Mouse (Mus musculus): ENCODE data around the gene Bahd1.

Bahd1 gene

DNA sequence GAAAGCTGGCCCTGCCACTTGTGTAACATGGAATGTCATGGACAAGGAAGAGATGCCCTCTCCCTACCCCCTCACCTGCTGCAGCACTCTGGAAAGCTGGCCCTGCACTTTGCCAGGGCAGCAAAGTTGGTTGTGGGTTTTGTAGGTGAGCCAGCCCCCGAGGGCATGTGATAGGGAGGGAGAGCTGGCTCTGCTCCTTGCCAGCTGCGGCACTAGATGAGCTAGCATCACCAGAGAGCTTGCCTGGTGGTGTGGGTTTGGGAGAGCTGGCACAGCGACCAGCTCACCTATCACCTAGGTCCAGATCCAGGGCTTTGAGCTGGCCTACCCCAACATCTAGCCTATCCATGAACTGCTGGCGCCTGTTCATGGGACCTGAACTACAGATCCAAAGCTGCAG, 48.6 kb downstream of the Bahd1 start:
- DNase-seq: no peak

DNA sequence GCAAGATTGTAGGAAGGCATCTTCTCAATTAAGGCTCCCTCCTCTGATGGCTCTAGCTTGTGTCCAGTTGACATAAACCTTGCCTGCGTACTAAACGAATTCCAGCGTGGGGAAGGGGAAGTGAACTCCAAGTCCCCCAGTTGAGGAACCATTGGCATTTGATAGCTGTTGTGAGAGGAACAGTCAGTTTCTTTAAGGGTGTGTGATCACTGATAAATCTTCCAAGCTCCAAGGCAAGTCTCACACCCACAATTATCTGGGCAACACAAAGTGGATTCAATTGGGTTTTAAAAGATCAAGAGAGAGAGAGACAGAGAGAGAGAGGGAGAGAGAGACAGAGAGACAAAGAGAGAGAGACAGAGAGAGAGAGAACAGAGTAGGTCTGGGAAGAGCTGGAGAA, 49.5 kb downstream of the Bahd1 start:
- DNase-seq: no peak

DNA sequence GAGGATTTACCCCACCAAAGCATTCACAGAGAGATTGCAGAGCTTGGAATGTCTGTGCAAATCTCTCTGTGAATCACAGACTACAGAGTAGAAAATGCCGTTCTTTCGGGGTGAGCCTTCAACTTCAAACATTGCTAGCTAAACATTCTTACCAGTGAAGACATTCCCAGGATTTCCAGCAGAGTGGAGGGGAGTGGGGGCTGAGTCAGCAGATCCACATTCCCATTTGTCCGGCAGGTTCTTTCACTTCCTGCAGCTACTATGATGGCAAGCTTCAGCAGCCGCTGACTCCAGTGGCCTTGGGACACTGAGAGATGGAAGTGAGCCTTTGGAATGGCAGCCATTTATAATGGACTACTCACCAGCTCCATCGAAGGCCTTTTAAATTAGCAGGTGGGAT, 56.3 kb downstream of the Bahd1 start:
- no peak for DNase-seq

DNA sequence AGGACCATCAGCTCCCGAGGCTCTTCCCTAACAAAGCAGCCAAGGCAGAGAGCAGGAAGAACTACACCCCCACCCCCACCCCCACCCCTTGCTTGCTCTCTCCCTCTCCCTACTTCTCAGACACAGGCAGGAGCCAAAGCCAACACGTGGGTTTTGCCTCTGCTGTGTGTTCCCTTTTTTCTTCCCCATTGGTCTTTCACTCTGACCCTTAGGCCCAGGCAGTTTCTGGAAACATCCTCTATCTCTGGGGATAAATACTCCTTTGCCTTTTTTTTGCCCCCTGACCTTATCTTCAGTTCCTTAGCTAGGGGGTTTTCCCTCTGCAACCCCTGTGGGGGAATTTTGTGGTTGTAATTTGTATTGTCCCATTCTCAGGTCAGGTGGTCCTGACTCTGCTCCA, 59.5 kb downstream of the Bahd1 start:
- DNase-seq: no peak

DNA sequence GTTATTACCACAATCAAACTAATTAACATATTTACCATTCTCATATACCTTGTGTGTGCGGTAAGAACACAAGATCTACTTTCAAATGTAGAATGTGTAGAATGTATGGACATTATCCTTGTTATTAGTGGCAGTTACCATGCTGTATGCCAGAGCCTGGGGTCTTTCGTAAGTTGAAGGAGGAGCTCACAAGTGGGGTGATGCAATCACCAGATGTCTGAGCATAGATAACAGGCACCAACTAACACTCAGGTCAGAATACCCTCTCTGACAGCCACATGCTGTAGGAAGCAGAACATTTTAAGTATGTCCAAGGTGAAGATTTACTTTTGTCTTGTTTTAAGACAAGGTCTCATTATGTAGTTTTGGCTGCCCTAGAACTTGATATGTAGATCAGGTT, 60.2 kb downstream of the Bahd1 start:
- no peak for DNase-seq

DNA sequence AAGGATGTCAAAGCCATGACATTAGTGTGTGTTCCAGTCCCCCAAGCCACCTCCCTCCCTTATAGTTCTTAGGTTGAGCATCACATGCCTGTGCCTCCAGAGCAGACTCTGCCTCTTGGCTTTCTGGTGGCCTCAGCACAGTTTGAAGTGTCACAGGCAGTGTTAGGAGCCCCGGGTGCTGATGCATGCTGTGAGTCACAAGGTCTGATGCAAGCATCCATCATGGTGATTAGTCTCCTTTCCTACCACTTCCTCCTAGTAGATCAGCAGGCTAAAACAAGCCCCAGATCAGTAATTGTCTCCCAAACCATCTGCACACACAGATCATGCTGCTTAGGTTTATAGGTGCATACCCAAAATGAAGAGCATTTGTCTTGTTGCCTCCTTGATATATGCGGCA, 61.4 kb downstream of the Bahd1 start:
- no peak for DNase-seq

DNA sequence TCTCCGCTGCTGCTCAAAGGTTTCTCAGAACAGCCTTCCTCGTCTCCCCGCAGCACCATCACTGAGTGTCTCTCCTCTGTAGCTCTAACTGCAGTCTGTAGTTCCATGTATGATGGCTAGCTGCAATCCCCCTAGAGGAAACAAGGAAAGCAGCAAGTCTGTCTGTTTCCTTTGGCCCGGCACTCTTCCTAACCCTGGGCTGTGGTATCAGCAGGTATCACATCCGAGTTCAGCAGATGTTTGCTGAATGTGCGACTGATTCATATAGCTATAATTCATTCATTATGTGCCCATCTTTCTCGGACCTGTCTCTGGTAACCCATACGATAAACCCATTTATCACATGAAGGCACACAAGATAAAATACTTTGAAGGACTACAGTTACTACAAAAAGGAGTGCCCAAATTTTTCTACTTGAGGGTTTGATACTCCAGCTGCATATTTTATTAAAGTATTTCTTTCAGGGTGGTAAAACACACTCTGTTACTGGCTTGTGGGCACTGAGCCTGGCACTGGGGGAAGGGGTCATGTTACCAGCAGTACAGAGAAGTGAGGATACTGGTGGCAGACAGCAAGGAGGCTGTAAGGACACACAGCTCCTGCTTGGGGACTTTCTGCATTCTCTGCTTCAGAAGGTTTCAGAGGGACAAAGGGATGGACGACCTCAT, 63.0 kb downstream of the Bahd1 start:
- DNase-seq: no peak

DNA sequence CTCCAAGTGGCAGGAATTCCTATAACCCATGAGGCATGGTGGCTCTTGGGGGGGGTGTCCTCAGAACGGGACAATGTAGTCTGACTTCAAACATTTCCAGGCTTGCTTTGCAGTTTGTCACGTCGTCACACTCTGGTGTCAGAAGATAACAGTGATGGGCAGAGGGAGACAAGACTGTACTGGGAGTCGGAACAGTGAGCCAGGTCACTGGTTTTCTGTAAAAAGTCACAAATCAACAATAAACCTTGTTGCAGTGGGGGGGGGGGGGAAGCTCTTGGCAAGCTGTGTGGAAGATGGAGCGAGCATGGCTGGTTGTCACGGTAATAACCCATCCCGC, 63.5 kb downstream of the Bahd1 start:
- DNase-seq: no peak

DNA sequence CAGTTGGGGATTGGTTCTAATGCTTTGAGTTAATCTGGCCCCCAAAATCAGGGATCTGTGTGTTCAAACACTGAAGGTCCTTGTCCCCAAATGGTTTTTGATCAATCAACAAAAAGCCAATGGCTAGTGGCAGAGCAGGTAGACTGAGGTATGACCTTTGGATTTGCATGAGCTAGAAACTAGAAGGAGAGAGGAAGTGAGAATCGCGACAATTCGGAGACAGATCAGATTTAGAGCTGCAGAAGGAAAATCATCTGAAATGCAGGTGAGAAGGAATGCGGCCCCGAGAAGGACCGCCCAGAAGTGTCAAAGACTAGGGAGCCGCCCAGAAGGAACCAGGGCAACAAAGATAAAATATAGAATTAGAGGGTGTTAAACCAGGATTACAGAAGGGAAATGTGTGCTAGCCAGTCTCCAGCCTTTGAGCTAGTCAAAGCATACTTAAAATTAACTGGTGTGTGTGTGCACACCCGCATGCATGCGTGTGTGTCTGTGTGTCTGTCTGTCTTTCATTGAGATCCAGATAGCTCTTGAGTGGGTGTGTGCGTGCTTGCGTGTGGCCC, 69.5 kb downstream of the Bahd1 start:
- no peak for DNase-seq

DNA sequence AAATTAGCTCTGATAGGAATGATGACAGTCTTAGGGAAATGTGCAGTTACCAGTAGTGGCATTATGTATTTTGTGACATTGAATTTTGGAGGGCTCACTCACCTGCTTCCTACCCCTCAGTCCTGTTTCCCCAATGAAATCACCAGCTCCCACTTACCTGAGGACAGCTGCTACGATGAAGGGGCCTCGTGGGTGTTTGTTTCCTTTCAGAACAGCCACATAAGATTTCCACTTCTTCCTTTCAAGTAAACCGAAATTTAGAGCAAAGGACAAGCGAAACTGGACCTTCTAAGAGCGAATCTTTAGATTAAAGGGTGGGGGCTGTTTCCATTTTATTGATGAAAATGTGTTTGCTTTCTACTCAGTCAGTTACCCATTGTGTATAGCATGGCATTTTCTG, 71.9 kb downstream of the Bahd1 start:
- no peak for DNase-seq

DNA sequence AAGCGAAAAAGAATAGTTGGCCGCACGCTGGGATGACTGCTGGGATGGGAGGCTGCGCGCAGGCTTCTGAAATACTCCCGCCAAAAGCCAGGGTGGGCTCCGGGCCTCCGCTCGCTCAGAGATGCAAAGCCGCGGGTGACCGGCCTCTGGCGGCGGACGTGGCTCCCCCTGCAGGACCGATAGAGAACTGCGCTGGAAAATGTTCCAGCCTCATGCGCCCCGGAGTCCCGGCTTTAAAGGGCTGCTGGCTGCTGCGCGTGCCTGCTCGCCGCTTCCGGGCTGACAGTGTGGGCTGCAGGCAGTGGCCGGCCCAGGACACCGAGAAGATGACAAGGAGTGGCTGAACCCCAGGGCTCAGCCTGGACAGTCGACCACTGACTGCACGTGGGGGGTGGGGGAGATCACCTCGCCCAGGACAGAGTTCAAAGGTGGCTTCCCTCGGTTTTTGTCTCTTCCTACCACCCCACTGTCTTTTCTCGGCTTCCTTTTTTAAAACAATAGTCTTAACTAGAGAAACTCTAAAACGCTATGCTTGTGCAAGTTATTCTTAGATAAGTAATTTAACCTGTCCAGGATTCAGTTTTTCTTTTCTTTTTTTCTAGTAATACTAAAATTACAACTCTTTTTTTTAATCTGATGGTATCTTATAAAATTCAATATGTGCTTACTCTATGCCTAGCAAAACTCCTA, 72.7 kb downstream of the Bahd1 start:
- DNase-seq: peak; percentile 82

Data from right cerebral cortex, postnatal 14 days (tissue).